Mouse (Mus musculus) liver, embryonic 13.5 days (tissue): ENCODE data around the gene Hs3st5. TPM values are rescaled to one million over a fixed set of nuclear protein-coding genes. Genes with fewer than 3 reads are reported as not detected.
"Not testable (repeated sequence)": the region's sequence is repeated elsewhere in the genome, so short reads cannot be mapped to it uniquely, and the experiment has no call there.

Source experiments
- ATAC-seq: fragments of 200-750 bp; cut with Nextera tagmentation; 2 replicates; pipeline ENCODE4 v1.8.0; 2017; ENCODE audit warnings: low read depth, mild to moderate bottlenecking, moderate number of reproducible peaks, moderate library complexity
- DNase-seq: peaks from one replicate; pipeline ENCODE4 v3.0.0; 2022
- H3K27ac ChIP-seq: fragments of 300-500 bp; sonication (generic); 2 replicates; pipeline ENCODE4 v1.5.1; 2015; ENCODE audit warnings: moderate library complexity, mild to moderate bottlenecking, inconsistent platforms
- H3K27me3 ChIP-seq: fragments of 300-500 bp; sonication (generic); 2 replicates; pipeline ENCODE4 v1.6.1; 2015; ENCODE audit warnings: mild to moderate bottlenecking, inconsistent platforms
- H3K36me3 ChIP-seq: fragments of 300-500 bp; sonication (generic); 2 replicates; pipeline ENCODE4 v1.6.1; 2015; ENCODE audit warnings: mild to moderate bottlenecking, inconsistent platforms
- H3K4me1 ChIP-seq: fragments of 300-500 bp; sonication (generic); replicated peaks from 2 replicates; pipeline ENCODE4 v1.6.1; 2015; ENCODE audit warnings: inconsistent platforms
- H3K4me2 ChIP-seq: fragments of 300-500 bp; sonication (generic); 2 replicates; pipeline ENCODE4 v1.6.1; 2015; ENCODE audit warnings: inconsistent platforms, mild to moderate bottlenecking, moderate library complexity
- H3K4me3 ChIP-seq: fragments of 300-500 bp; sonication (generic); replicated peaks from 2 replicates; pipeline ENCODE4 v1.5.1; 2015; ENCODE audit warnings: mild to moderate bottlenecking, inconsistent platforms
- H3K9ac ChIP-seq: fragments of 300-500 bp; sonication (generic); 2 replicates; pipeline ENCODE4 v1.6.1; 2015; ENCODE audit warnings: mild to moderate bottlenecking, inconsistent platforms
- H3K9me3 ChIP-seq: fragments of 300-500 bp; sonication (generic); replicated peaks from 2 replicates; pipeline ENCODE4 v1.6.1; 2016; ENCODE audit warnings: inconsistent platforms
- WGBS: fragments of 180-500 bp; shearing (Covaris S2); methylation state at CpG from one replicate; pipeline ENCODE4 v1.1.7; 2015; ENCODE audit not compliant: insufficient replicate concordance; 5-methylcytosine and 5-hydroxymethylcytosine counted together
- polyA plus RNA-seq: library from polyadenylated mRNA; unstranded; fragments of >200 nt; fragmentation: Nextera tagmentation; extraction: Ambion mirVana; gene quantifications from 2 replicates; pipeline ENCODE4 v1.2.1, GENCODE M21; 2015

Gene Hs3st5
- polyA plus RNA-seq, 1 experiment from 2014 or later = 0.06 TPM

- DNase-seq (no peak), ATAC-seq (no peak)
- Histone ChIP-seq H3K27me3 (peaks cover 40% of the 10 kb centered on the region), H3K9ac (no peak overlapping the region), H3K9me3 (no peaks in the 10 kb centered on the region), H3K4me2 (peak overlapping the region; percentile 64), H3K4me1 (no peaks in the 10 kb centered on the region), H3K27ac (no peak overlapping the region), H3K36me3 (no peaks in the 10 kb centered on the region), H3K4me3 (peak overlapping the region; percentile 46)
- WGBS = 1% methylated on average over 15 of the region's 15 CpGs
Observed at GRCm38 (mm10) chr10:36507556-36507870, 899 bp downstream of the Hs3st5 start.

DNA sequence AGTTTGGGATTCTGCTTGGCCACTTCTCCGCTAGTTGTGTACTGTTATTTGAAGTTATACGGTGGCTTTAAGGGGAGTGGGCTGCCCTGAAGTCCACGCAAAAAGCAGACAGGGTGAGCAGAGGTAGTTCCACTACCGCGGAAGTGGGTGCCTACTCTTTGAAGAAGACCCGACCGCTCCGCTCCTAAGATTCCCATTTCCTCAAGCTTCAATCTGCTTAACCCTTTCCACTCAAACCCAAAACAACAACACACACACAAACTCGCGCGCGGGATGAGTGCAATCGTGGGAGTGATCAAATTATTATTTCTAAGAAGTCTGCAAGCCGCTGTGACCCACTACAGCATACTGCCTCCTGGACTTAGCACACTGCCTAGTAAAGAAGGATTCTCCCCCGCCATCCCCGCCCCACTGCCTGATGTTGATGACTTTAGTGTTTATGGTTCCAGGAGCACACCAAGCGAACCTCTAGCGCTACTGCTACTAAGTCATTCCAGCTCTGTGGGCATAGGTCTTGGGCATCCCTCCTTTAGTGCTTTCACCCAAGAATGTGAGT is 1.5 kb downstream of the Hs3st5 start:
- Histone ChIP-seq H3K4me1 (no peaks in the 10 kb centered on the region), H3K9me3 (no peaks in the 10 kb centered on the region), H3K27ac (no peak overlapping the region), H3K27me3 (peaks cover 40% of the 10 kb centered on the region), H3K4me2 (peak overlapping the region; percentile 64), H3K4me3 (no peak overlapping the region), H3K9ac (no peak overlapping the region), H3K36me3 (no peaks in the 10 kb centered on the region)
- DNase-seq (no peak), ATAC-seq (no peak)
- WGBS = 2% methylated on average over 18 of the region's 18 CpGs

- H3K36me3 ChIP-seq = no peaks in the 10 kb centered on the region
- peaks cover 40% of the 10 kb centered on the region for H3K27me3 ChIP-seq
- WGBS = 55% methylated on average over 4 of the region's 4 CpGs
- H3K9ac ChIP-seq = no peak overlapping the region
- H3K4me1 ChIP-seq = no peaks in the 10 kb centered on the region
- DNase-seq = no peak
- no peak for ATAC-seq
- H3K4me2 ChIP-seq = no peak overlapping the region
- no peak overlapping the region for H3K4me3 ChIP-seq
- H3K9me3 ChIP-seq = no peaks in the 10 kb centered on the region
- H3K27ac ChIP-seq = no peak overlapping the region
Observed at GRCm38 (mm10) chr10:36509477-36509876, 2.9 kb downstream of the Hs3st5 start.

DNA sequence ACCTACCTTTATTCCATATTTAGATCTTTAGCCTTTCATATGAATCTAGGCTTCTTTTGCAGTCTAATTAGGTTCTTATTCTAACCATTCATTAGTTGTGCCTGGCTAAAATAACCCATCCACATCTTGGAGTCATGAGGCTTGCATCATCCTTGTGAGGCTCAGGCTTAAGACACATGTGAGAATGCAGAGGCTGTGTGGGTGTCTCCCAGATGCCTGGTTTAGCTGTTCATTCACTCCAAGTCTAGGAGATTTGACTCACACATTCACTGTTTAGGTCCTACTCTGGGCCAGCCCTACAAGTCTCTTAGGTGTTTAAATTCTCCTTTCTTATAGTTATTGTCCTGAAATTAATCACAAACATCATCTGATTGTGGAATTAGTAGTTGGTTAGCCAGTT is 17.3 kb downstream of the Hs3st5 start:
- Histone ChIP-seq H3K36me3 (no peaks in the 10 kb centered on the region), H3K4me1 (no peaks in the 10 kb centered on the region), H3K27me3 (no peaks in the 10 kb centered on the region), H3K4me3 (no peak overlapping the region), H3K4me2 (no peak overlapping the region), H3K9ac (no peak overlapping the region), H3K27ac (no peak overlapping the region), H3K9me3 (no peaks in the 10 kb centered on the region)
- ATAC-seq (no peak), DNase-seq (no peak)

GRCm38 (mm10) chr10:36533633-36534335 is 27.2 kb downstream of the Hs3st5 start:
- no peaks in the 10 kb centered on the region for H3K4me1 ChIP-seq
- H3K9ac ChIP-seq = no peak overlapping the region
- 0 out of 2 replicates have a peak, but pooled peaks cover 2% of the 10 kb centered on the region for H3K9me3 ChIP-seq
- ATAC-seq (no peak), DNase-seq (no peak)
- H3K4me3 ChIP-seq = no peak overlapping the region
- 62% methylated on average over 4 of the region's 4 CpGs for WGBS
- no peaks in the 10 kb centered on the region for H3K36me3 ChIP-seq
- H3K4me2 ChIP-seq = no peak overlapping the region
- H3K27me3 ChIP-seq = no peaks in the 10 kb centered on the region
- no peak overlapping the region for H3K27ac ChIP-seq

- H3K4me2 ChIP-seq = no peak overlapping the region
- DNase-seq (no peak), ATAC-seq (no peak)
Observed at GRCm38 (mm10) chr10:36546622-36547021, 40.0 kb downstream of the Hs3st5 start.

DNA sequence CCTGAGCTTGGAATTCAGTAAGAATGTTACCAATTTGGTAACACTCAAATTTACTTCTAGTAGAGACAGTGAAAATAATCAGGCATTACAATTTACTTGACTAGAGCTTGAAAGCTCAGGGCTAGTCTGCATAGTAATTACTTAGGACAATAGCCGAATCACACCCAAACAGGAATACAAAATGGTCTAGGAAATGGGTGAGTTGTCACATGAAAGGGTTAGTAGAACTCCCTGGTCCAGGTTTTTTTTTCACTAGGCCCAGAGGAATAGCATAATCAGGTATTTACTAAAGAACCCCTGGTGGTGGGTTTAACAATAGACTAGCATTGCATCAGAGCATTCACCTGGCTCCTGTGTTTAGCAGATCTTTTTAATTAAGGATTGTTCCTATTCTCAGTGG is 41.1 kb downstream of the Hs3st5 start:
- ATAC-seq, H3K9me3 ChIP-seq, H3K27ac ChIP-seq, H3K4me2 ChIP-seq, H3K4me1 ChIP-seq, H3K36me3 ChIP-seq, H3K27me3 ChIP-seq, H3K4me3 ChIP-seq, H3K9ac ChIP-seq, DNase-seq: not testable (repeated sequence)
- 57% methylated on average over 1 of the region's 1 CpGs for WGBS

More at GRCm38 (mm10) chr10:36546622-36547021, 40.0 kb downstream of the Hs3st5 start:
- Histone ChIP-seq H3K36me3 (no peaks in the 10 kb centered on the region), H3K9me3 (no peaks in the 10 kb centered on the region), H3K9ac (no peak overlapping the region), H3K4me1 (no peaks in the 10 kb centered on the region), H3K27me3 (no peaks in the 10 kb centered on the region), H3K27ac (no peak overlapping the region), H3K4me3 (no peak overlapping the region)
- WGBS = 11% methylated on average over 2 of the region's 2 CpGs

DNA sequence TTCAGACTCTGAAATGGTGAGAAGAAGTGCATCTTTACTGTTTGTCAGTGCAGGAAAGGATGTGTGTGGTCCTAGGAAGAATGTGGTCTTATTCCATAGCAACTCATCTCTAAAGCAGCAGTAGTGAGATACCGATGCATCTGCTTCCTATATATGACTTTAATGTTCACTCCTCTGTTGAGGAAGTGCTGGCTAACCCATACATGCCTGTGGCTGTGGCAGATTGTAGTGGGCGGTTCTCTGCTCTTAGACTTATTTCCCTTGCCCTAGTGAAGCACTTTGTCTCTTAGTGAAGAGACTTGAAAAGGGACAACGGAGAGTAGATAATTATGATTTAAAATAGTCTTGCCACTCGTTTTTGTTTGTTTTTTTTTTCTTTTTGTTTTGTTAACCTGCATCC is 47.4 kb downstream of the Hs3st5 start:
- H3K36me3 ChIP-seq = no peaks in the 10 kb centered on the region
- H3K27ac ChIP-seq = no peak overlapping the region
- no peak overlapping the region for H3K9ac ChIP-seq
- H3K27me3 ChIP-seq = no peaks in the 10 kb centered on the region
- H3K4me1 ChIP-seq = no peaks in the 10 kb centered on the region
- H3K9me3 ChIP-seq = no peaks in the 10 kb centered on the region
- ATAC-seq (no peak), DNase-seq (no peak)
- WGBS = 32% methylated on average over 4 of the region's 4 CpGs
- H3K4me3 ChIP-seq = no peak overlapping the region
- no peak overlapping the region for H3K4me2 ChIP-seq

GRCm38 (mm10) chr10:36554941-36555888 is 48.6 kb downstream of the Hs3st5 start:
- no peak for DNase-seq
- no peak for ATAC-seq
- no peak overlapping the region for H3K4me2 ChIP-seq
- H3K27me3 ChIP-seq = no peaks in the 10 kb centered on the region
- no peaks in the 10 kb centered on the region for H3K4me1 ChIP-seq
- no peak overlapping the region for H3K27ac ChIP-seq
- no peaks in the 10 kb centered on the region for H3K9me3 ChIP-seq
- no peaks in the 10 kb centered on the region for H3K36me3 ChIP-seq
- 48% methylated on average over 6 of the region's 6 CpGs for WGBS
- no peak overlapping the region for H3K4me3 ChIP-seq
- no peak overlapping the region for H3K9ac ChIP-seq

DNA sequence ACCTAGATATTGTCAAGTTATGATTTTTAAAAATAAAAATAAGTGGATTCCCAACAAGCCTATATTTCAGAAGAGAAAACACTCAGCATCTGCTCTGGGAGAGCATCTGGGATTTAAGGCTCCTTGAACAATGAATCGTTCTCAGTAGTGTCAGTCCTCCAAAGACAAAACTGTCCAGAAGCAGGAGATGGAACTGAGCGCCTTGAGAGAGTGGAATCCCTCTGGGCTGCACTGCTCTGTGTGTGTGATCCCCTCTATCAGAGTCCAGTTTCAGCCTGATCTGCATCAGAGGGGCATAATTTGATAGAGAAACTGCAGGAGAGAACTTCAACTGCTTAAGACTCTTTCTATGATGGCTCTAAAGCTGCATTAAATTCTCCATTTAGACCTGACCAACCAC is 49.5 kb downstream of the Hs3st5 start:
- Histone ChIP-seq H3K27ac (no peak overlapping the region), H3K9ac (no peak overlapping the region), H3K36me3 (no peaks in the 10 kb centered on the region), H3K4me3 (no peak overlapping the region), H3K27me3 (no peaks in the 10 kb centered on the region), H3K4me1 (no peaks in the 10 kb centered on the region), H3K4me2 (no peak overlapping the region), H3K9me3 (no peaks in the 10 kb centered on the region)
- 58% methylated on average over 2 of the region's 2 CpGs for WGBS
- ATAC-seq (no peak), DNase-seq (no peak)

DNA sequence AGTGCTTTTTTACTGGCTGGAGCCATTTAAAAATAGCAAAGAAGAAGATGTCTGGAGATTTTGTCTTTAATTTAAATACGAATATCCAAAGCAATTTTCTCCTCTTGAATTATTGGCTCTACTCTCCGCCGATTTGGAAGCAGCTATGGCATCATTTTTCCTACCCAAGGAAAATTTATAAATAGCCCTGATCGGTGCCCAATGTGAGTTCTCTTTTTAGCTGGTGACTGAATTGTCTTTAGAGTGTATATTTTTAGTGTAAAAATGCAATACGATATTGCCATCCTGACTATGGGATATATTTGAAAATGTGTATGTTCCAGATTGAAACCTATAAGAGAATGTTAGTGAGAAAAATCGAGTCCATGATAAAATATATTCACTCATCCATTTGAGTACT is 51.1 kb downstream of the Hs3st5 start:
- H3K27me3 ChIP-seq = no peaks in the 10 kb centered on the region
- no peak overlapping the region for H3K4me2 ChIP-seq
- ATAC-seq (no peak), DNase-seq (no peak)
- H3K4me1 ChIP-seq = no peaks in the 10 kb centered on the region
- no peak overlapping the region for H3K4me3 ChIP-seq
- no peaks in the 10 kb centered on the region for H3K9me3 ChIP-seq
- H3K27ac ChIP-seq = no peak overlapping the region
- 63% methylated on average over 6 of the region's 6 CpGs for WGBS
- H3K36me3 ChIP-seq = no peaks in the 10 kb centered on the region
- H3K9ac ChIP-seq = no peak overlapping the region
